Mouse (Mus musculus) adrenal gland, postnatal 4 days (tissue): ENCODE data around the gene Nup62. TPM values are rescaled to one million over a fixed set of nuclear protein-coding genes. Genes with fewer than 3 reads are reported as not detected.
A peak's percentile ranks its signal among the peaks of the same experiment; 100 is the strongest.

Source experiments
- DNase-seq, 2 experiments: peaks; one replicate each; pipeline ENCODE4 v3.0.0; 2021 to 2022; ENCODE audit warnings: low spot score in 2 of 2, mixed read lengths in 2 of 2
- long read RNA-seq, 2 experiments: library from polyadenylated mRNA; stranded (forward); transcript quantifications; one replicate each; pipeline ENCODE4 v2.0.0; 2021
- total RNA-seq, 2 experiments: library from RNA; stranded (reverse); gene quantifications; 2 replicates each; pipeline ENCODE4 v1.2.3; 2021

Gene Nup62
- total RNA-seq, result 10 to 100 TPM; 60.1 to 65.5 TPM
- long read RNA-seq, experiment 1, transcript Nup62-201 (2 exons, 2,722 nt), result major isoform, 44 of 54 reads
- long read RNA-seq, experiment 1, partial matches to known transcripts, result 9 of 54 reads
- long read RNA-seq, experiment 1, other reads (novel, unspliced or antisense), result 1 of 54 reads
- long read RNA-seq, experiment 2, transcript Nup62-201 (2 exons, 2,722 nt), result major isoform, 28 of 61 reads
- long read RNA-seq, experiment 2, partial matches to known transcripts, result 31 of 61 reads
- long read RNA-seq, experiment 2, other reads (novel, unspliced or antisense), result 1 of 61 reads

DNA sequence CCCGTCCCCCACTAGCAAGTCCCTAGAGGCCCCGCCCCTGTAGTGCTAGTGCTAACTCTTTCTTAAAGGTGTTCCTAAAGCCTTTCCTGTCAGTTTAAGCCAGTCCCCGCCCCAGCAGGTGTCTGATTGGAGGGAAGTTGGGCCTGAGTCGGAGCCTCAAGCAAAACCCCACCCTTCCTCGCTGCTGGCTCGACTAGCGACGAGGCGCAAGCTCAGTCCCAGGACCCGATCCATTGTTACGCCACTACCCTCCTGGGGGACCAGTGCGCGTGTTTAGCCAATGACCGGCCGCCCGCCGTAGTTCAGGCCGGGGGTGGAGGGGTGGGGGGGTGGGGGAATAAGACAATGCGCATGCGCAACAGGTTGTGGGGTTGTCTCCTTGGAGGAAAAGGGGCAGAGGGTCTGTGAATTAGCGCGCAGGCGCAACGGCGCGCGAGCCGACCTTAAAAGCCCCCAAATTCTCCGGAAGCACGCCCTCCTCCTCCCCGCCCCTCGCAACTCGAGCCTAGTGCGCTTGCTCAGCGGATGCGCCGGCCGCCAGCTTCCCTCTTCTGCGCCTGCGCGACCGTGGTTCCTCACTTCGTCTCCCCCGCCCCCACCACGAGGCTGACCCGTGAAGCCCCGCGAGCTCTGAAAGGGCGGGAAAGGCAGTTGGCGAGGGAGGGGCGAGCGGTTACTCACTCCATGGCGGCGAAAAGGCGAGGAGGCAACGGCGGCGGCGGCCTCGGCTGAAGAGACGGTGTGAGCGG, at the start of gene Nup62, which contains the start of gene Il4i1:
Gene Nup62 (plus strand): TSS at position 368 of the 749 bp plus-strand sequence.
Gene Il4i1 (plus strand): TSS at position 667 of the 749 bp plus-strand sequence.
- peak; percentile 98 for DNase-seq

DNA sequence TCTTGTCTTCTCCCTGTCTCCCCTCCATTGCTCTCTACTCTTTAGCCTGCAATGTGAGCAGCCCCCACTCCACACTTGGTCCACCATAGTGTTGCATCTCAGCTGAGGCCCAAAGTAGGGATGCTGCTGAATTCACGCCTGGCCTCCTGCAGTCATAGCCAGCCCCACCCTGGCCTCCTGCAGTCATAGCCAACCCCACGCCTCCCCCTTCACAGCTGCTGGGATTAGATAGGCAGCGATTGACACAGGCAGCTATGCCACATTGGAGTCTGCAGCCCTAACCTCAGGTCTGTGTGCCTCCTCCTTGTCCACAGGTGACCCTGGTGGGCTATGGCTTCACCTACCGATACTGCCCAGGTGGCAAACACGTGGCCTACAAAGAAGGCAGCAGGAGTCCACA, 47.8 kb upstream of the Nup62 start:
- no peak for DNase-seq

DNA sequence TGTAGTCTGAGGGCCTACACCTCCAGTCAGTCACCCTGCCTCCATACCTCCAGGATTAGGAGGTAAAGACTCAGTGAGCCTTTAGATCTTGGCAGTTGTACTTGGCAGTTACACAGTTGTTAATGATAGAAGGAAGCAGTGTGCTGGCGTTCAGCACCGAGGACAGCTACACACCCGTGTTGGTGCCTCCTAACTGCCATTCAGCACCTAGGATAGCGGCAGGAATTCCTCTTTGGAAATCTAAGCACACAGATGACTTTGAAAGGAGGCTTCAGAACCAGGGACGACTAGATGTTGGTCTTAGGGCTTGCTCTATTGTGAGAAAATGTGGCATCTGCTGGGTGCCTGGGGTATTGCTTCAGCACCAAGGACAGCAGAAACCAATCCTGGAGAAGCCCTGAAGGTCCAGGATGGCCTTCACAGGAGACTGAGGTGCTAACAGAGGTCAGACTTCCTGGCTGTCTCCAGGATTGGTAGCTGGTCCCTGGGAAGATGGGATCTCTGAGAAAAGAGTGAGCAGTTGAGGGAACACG, 45.8 kb upstream of the Nup62 start:
- peak; percentile 35 to 56 for DNase-seq

DNA sequence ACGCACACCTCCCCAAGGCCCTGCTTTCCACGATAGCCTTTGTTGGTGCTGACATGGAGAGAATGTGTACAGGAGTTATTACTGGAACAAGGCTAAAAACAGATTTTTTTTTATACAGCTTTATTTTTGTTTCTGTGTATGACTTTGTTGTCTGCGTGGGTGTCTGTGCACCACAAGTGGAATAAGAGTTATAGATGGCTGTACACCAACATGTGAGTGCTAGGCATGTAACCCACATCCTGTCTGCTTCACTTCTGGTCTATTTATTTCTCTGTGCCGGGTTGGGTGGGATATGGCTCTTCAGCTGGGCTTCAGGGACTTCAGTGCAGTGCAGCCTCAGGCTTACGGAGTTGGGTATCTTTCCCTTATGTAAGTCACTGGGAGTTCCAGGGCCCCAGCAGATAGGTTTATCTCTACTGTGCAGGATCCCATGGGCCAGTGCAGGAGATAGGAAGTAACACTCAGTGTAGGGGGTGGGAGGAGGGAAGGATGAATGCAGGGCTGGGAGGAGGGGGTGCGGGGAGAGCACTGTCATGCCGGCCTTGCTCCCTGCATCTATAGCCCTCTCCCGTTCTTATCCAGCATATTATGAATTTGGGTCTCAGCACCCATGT, 43.2 kb upstream of the Nup62 start:
- no peak for DNase-seq

DNA sequence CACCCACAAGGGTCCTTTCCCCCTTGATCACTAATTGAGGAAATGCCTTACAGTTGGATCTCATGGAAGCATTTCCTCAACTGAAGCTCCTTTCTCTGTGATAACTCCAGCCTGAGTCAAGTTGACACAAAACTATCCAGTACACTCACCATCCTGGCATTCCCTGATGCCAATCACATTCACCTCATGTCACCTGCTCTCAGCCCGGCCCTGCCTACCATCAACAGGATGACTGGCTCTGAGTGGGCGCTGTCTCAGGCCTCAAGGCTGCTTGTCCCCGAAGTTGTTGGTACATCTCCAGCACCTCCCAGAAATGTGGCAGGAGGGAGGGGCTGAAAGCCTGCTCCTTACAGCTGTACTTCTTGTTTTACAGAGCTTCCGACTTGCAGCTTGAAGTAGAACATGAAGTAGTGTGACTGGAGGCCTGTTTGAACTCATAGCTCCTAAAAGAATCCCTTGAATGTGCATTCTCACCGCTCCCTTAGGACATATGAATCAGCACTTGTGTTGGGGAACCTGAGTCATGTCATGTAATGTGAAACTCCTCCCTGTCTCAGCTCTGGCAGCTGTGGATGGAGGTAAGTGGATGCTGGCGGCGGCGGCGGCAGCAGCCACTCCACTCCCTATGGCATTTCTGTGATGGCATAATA, 38.9 kb upstream of the Nup62 start:
- DNase-seq, result no peak

DNA sequence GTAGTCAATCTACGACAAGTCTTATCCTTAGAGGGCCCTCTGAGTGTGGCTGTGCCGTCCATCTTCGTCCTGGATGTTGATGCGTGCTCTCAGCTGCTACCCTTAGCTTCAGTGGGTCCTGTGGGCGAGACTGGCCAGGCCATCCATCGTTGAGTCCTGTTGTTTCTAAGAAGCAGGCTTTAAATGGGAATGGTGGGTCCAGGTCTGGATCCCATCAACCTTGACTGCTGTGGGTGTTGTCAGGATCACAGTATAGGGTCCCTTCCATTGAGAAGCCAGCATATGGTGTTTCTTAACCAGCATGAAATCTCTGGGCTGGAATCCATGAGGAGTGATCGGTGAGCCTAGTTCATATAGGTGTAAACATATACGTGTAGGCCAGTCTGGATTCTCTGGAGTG, 35.8 kb upstream of the Nup62 start:
- no peak for DNase-seq

DNA sequence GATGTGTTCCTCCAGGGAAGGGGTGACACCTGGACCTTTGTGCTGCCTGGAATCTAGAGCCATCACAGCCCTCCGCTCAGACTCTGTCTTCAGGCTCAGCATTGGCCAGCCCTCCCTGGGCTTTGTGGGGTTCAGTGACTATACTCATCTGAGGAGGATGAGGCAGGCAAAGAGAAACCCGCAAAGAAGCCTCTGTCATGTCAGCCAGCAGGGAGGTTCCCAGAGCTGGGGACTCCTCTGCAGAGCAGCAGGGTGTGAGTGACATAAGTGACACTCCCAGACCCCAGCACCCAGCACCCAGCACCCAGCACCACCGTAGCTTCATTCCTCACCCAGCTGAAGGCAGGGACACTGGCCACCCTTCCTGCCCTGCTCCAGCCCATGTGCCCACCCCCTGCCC, 26.4 kb upstream of the Nup62 start:
- DNase-seq, result no peak

DNA sequence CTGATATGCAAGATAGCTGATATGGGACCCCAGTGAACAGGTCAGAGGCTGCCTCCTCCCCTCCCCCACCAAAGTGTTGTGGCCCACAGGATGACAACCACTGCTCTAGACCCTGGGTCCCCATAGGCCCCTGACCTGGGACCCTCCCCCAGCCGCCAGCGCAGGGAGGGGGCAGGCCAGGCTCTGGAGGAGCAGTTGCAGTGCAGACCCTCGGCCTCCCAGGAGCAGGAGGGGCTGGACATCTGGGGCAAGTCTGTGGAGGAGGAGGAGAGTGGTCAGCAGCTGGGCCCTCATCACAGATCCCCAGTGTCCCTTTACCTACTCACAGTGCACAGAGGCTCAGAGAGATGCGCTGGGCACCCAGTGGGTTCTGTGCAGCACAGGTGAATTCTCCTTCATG, 25.8 kb upstream of the Nup62 start:
- no peak for DNase-seq

DNA sequence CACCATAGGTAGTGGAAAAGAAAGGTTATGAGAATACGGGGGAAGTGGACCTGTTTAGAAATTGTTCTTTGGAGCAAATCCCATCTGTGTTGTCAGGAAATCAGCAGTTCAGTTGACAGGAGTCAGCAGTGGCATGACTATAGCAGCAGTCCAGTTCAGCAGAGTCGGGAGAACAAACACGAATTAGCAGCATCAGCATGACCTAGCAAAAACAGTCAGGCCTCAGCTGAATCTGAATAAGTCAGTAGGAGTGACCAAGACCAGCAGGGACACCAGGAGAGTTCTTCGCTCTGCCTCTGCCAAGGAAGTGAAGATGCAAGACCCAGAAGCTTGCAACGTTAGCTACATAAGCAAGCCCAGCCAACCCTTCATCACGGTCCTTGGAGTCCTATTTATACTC, 23.1 kb upstream of the Nup62 start:
- DNase-seq, result no peak

DNA sequence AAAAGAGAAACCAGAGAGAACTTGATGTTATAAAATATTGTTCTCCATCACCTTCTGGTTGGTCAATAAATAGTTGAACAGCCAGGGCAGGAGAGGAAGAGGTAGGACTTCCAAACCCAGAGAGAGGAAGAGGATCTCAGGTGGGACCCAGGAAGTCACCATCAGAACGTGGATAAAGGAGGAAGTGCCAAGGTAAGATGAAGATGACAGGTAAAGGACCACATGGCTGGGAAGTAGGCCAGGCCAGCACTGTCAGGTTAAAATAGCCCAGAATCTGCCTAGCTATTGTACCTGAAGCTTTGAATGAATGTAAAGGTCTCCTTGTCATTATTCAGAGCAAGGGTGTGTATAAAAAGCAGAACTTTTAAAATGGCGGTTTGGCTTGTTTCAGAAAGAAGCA, 7.0 kb upstream of the Nup62 start:
- no peak for DNase-seq

DNA sequence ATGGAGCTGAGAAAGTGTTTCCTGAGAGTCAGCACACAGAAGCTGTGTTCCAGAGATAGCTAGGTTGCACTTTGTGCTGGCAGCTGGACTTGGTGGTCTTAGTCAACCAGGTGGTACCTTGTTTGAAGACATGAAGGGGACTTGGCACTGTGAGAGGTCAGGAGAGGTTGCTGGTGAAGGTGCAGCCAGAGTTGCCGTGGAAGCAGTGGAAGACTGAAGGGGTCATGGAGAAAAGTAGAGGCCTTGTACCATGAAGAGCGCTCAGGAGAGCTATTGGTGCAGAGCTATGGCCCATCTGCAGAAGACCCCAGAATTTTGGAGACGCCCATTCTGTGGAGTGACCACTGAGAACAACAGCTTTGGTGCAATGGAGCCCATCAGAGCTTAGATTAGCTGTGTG, 6.4 kb upstream of the Nup62 start:
- DNase-seq, result peak in 1 of 2 experiments; percentile 1

DNA sequence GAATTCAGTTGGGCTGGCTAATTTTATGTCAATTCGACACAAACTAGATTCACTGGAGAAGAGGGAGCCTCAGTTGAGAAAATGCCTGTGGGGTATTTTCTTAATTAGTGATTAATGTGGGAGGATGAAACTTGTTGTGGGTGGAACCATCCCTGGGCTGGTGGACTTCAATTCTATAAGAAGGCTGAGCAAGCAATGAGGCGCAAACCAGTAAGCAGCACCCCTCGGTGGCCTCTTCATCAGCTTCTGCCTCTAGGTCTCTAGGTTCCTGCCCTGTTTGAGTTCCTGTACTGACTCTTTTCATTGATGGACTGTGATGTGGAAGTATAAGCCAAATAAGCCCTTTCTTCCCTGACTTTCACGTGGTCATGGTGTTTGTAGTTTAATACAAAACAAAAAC, 5.5 kb upstream of the Nup62 start:
- no peak for DNase-seq

DNA sequence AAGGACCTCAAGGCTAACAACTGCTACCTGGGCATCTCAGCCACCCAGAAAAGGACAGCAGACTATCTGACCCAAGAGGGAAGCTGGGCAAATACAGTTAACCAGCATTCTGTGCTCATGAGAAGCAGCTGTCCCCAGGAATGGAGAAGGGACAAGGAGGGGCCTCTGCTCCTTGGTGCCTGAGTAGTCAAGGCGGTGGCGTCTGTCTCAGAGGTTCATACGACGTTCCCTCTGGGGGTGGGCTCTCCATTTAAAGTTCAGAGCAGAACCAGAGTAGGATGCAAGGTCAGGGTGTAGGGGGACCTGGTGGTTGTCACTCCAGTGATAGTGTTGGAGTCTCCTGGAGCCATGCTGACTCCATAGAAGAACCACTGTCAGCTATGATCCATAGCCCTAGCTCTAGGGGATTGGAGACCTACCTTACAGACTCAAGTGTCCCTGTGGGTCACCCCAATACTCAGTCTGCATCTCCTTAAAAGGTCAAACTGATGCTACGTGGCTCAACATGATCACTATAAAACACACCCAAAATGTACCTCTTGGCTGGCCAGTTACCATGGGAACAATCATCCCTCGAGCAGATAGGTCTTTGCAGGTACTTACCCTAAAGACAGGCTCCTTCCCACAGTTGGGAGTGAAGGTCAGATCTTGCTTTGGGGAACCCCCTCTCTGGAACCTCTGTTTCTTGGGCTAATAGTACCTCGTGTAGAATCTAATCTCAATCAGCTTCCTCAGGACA, 4.9 kb upstream of the Nup62 start:
- DNase-seq, result no peak

DNA sequence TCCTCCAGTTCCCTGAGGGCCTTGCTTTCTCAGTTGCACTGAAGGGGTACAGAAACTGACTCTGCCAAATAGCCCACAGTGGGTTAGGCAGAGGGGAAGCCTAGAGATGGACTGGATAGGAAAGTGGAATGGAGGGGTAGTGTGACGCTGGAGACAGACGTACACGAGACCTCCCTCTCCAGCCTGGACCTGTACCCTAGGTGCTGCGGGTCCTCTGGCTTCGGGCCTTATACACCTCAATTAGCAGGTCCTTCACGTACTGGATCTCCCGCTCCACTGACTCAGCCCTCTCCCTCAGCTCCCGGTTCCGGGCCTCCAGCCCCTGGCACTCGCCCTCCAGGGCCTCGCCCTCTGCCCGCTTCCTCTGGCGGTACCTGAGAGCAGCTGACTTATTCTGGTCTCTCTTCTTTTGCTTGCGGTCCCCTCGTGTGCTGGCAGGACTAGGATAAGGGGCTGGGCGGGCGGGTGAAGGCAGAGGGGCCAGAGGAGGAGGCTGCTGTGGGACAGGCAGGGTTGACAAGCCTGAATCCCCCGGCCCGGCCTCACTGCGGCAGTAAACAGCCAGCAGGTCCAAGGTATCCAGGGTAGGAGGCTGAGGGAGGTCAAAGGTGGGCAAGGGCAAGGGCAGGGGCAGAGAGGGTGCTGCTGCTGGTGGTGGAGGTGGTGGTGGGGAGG, 3.1 kb upstream of the Nup62 start:
- DNase-seq, result no peak

DNA sequence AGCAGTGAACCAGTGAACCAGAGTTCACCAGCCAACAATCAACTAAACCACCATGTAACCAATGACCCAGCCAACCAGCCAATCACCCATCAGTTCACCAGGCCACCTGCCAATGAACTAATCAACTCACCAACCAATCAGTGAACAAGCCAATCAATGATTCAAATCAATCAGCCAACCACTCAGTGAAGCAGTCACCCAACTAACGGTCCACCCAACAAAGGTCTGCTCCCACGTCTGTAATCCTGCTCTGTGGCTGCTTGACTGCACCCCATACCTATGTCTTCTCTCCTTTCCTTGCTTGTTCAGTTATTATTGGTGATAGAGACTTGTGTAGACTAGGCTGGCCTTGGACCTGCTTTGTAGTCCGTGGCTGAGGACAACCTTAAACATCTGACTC, 1.9 kb upstream of the Nup62 start:
- no peak for DNase-seq

DNA sequence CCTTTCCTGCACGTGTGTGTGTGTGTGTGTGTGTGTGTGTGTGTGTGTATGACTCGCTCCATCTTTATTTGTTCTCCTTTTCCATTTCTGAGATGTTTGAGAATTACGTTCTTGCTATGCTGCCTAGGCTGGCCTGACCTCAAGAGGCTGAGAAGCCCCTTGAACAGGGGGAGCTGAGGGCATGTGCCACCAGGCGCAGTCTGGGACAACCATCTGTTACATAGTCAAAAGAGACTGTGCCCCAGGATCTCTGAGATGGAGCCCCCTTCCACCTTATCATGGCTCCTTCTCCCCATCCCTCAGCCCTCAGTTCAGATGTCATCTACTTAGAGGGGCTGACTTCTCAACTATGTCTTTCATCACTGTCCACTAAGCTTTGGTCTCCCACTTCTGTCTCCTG, 1.5 kb upstream of the Nup62 start:
- no peak for DNase-seq

DNA sequence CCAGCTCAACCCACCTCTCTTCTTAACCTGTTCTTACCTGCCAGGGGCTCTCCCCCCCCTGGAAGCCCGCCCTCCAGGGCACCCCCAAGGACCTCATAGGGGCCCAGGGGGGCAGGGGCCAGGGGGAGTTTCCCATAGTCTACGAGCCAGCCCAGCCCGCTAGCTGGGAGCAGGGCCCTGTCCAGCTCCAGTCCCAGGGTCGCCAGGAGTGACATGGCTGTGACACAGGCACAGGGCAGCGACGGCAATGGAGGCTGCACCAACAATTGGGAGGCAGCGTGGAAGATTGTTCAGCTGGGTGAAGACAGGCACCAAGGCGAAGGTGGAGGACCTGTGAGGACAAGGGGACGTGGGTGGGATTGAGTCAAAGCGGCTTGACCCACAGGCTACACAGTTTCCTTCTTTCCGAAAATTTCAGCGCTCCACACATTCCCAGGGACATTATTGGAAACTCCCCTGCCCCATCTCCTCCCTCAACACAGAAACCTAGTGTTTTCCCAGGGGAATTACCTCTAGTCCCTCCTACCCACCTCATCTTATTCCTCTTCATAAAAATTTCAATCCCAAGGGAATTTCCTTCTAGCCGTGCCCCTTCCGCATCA, 835 bp upstream of the Nup62 start:
- no peak for DNase-seq

DNA sequence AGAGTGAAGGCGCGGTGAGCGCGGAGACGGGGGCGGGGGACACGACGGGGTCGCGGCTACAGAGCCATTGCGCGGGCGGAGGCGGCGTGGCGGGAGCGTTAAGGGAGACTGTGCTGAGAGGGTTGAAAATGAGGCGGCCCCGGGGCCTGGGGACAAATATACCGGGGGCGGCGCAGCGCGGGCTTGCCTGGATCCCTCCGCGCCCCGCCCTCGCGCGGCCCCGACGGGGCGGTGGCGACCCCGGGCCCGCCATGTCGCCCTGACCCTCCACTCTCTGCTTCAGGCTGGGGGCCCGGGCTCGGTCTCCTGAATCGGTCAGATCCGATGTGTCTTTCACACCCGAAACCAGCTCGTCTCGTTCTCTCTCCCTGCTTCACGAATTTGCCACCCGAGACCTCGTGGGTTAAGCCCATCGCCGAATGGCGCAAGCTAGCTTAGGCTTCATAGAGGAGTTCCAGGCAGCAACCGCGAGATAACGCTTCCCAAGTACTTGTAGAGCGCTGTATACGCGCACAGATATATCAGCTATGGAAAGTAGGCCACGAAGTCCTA, 658 bp downstream of the Nup62 start, which contains the start of gene Atf5:
Gene Atf5 (minus strand): TSS at position 189 of the 552 bp plus-strand sequence.
- DNase-seq, result peak in 1 of 2 experiments; percentile 60

DNA sequence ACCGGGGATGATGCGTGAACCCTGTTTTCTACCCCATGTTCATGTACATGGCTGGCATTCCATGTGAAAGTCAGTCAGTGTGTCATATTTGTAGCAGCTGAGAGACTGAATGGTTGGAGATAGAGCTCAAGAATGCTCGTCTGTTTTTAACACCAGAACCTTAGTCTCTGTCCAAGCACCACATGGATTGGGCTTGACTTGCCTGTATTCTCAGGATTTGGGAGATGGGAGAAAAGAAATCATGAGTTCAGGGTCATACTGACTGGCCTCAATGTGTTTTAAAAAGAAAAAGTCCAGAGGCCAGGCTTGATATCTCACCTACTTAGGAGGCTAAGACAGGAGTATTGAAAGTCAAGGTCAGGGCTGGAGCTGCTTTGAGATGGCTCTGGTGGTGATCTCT, 1.6 kb downstream of the Nup62 start:
- DNase-seq, result no peak
